ENCODE assay signal across 13 mouse cellular contexts in the genomic region with DNA sequence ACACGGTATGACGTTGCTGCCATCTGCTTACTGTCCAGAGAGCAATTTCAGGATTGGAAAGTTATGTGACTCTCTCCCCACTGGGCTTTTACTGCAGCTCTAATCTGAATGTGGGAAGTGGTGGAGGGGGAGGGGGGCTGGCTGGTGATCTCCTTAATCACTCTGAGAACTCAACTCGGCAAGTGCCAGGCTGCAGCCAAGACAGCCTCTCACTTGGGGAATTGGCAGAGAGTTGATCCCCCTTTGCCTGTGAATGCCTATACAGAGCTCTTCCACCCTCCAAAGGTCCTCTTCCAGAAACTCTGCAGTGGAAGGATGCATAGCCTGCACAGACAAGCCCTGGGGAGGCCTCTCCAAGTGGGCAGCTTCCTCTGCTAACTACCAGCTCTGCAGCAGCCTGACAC.
DNase-seq lines count a peak whose midpoint lies in the region; ATAC-seq and TF ChIP-seq lines count a peak whose summit lies in the region.
"Had no signal": no experiment of that assay in that cellular context is flagged by ENCODE, and none has a peak within 500 bp of the region (broad histone marks: within the 10 kb centered on the region; RNA-seq: fewer than 3 reads in every experiment).

No protein-coding gene starts in this region.

- ATAC-seq in forebrain, postnatal 0 days = peak; percentile 29; the same call in 1 of the 2 replicates
- ATAC-seq in forebrain, embryonic 15.5 days (replicated peaks) = no peak
- ATAC-seq in midbrain, embryonic 15.5 days (replicated peaks) = peak; percentile 33; the same call in 1 of the 2 replicates
- no peak for ATAC-seq in midbrain, embryonic 11.5 days (ENCODE audit: low FRiP score)
- ATAC-seq in neural tube, embryonic 14.5 days (ENCODE audit: low read depth) = peak; percentile 59; the same call in 1 of the 2 replicates

- H3K4me1 ChIP-seq in forebrain, postnatal 0 days (ENCODE audit: insufficient read depth) = no peaks in the 10 kb centered on the region
- no peaks in the 10 kb centered on the region for H3K4me1 ChIP-seq in forebrain, embryonic 15.5 days
- H3K4me1 ChIP-seq in midbrain, embryonic 15.5 days = no peaks in the 10 kb centered on the region
- H3K4me1 ChIP-seq in midbrain, embryonic 11.5 days (ENCODE audit: control insufficient read depth, insufficient read depth, low read length) = no peaks in the 10 kb centered on the region
- no peaks in the 10 kb centered on the region for H3K4me1 ChIP-seq in neural tube, embryonic 14.5 days (ENCODE audit: control insufficient read depth, insufficient read depth, low read length)
- H3K4me1 ChIP-seq: embryonic facial prominence, embryonic 15.5 days had no signal

- H3K4me2 ChIP-seq in forebrain, postnatal 0 days (ENCODE audit: low read depth) = no peak overlapping the region
- H3K4me2 ChIP-seq in forebrain, embryonic 15.5 days (replicated peaks) = no peak overlapping the region
- no peak overlapping the region for H3K4me2 ChIP-seq in midbrain, embryonic 15.5 days
- no peak overlapping the region for H3K4me2 ChIP-seq in midbrain, embryonic 11.5 days
- no peak overlapping the region for H3K4me2 ChIP-seq in neural tube, embryonic 14.5 days (ENCODE audit: low read depth, low read length)
- H3K4me2 ChIP-seq: embryonic facial prominence, embryonic 15.5 days had no signal

- TF ChIP-seq CTCF in forebrain, postnatal 0 days (IDR thresholded peaks at IDR 0.05; ENCODE audit: low read depth) = no peak

- no peaks in the 10 kb centered on the region for H3K36me3 ChIP-seq in forebrain, postnatal 0 days (ENCODE audit: insufficient read depth)
- no peaks in the 10 kb centered on the region for H3K36me3 ChIP-seq in forebrain, embryonic 15.5 days
- H3K36me3 ChIP-seq in midbrain, embryonic 15.5 days (replicated peaks) = no peaks in the 10 kb centered on the region
- H3K36me3 ChIP-seq in midbrain, embryonic 11.5 days (ENCODE audit: control insufficient read depth, insufficient read depth, low read length) = no peaks in the 10 kb centered on the region
- no peaks in the 10 kb centered on the region for H3K36me3 ChIP-seq in neural tube, embryonic 14.5 days (ENCODE audit: control insufficient read depth, insufficient read depth, low read length)
- H3K36me3 ChIP-seq: embryonic facial prominence, embryonic 15.5 days had no signal

- 47% methylated on average over 3 of the region's 3 CpGs for WGBS in forebrain, postnatal 0 days
- 60% methylated on average over 3 of the region's 3 CpGs for WGBS in forebrain, embryonic 15.5 days
- WGBS in midbrain, embryonic 15.5 days = 42% methylated on average over 3 of the region's 3 CpGs
- WGBS in midbrain, embryonic 11.5 days = 62% methylated on average over 3 of the region's 3 CpGs
- WGBS in neural tube, embryonic 14.5 days = 33% methylated on average over 3 of the region's 3 CpGs

- H3K27ac ChIP-seq in forebrain, postnatal 0 days (ENCODE audit: low read depth, low read length) = no peak overlapping the region
- no peak overlapping the region for H3K27ac ChIP-seq in forebrain, embryonic 15.5 days (replicated peaks)
- no peak overlapping the region for H3K27ac ChIP-seq in midbrain, embryonic 15.5 days
- no peak overlapping the region for H3K27ac ChIP-seq in midbrain, embryonic 11.5 days (ENCODE audit: low read depth, low read length)
- no peak overlapping the region for H3K27ac ChIP-seq in neural tube, embryonic 14.5 days (ENCODE audit: low read depth, low read length)
- H3K27ac ChIP-seq: embryonic facial prominence, embryonic 15.5 days; kidney, postnatal 0 days had no signal

- DNase-seq in forebrain, postnatal 0 days = no peak
- no peak for DNase-seq in midbrain, embryonic 11.5 days (ENCODE audit: low spot score, missing footprints)
- DNase-seq in frontal cortex, postnatal 36 days (ENCODE audit: low spot score in 2 of 2) = peak; percentile 36 to 39
- DNase-seq in urinary bladder, postnatal 14 days (ENCODE audit: low spot score) = no peak
- no peak for DNase-seq in adipocyte (ENCODE audit: low spot score)
- DNase-seq: gastrocnemius, postnatal 10 days; lung, adult 2 months; right cerebral cortex, postnatal 4 days had no signal

- H3K27me3 ChIP-seq in forebrain, postnatal 0 days (ENCODE audit: insufficient read depth, low read length) = no peaks in the 10 kb centered on the region
- no peaks in the 10 kb centered on the region for H3K27me3 ChIP-seq in forebrain, embryonic 15.5 days
- H3K27me3 ChIP-seq in midbrain, embryonic 15.5 days (replicated peaks) = no peaks in the 10 kb centered on the region
- H3K27me3 ChIP-seq in midbrain, embryonic 11.5 days (ENCODE audit: control insufficient read depth, insufficient read depth, low read length) = no peaks in the 10 kb centered on the region
- no peaks in the 10 kb centered on the region for H3K27me3 ChIP-seq in neural tube, embryonic 14.5 days (ENCODE audit: control insufficient read depth, insufficient read depth, low read length)
- H3K27me3 ChIP-seq: embryonic facial prominence, embryonic 15.5 days had no signal

- H3K9me3 ChIP-seq in forebrain, postnatal 0 days (ENCODE audit: low read length) = no peaks in the 10 kb centered on the region
- H3K9me3 ChIP-seq in forebrain, embryonic 15.5 days = no peaks in the 10 kb centered on the region
- no peaks in the 10 kb centered on the region for H3K9me3 ChIP-seq in midbrain, embryonic 15.5 days
- no peaks in the 10 kb centered on the region for H3K9me3 ChIP-seq in midbrain, embryonic 11.5 days (ENCODE audit: control insufficient read depth, low read length)
- H3K9me3 ChIP-seq in neural tube, embryonic 14.5 days (ENCODE audit: control insufficient read depth, low read length) = no peaks in the 10 kb centered on the region
- H3K9me3 ChIP-seq: embryonic facial prominence, embryonic 15.5 days had no signal

- H3K4me3 ChIP-seq in forebrain, postnatal 0 days (ENCODE audit: low read depth, low read length) = no peak overlapping the region
- no peak overlapping the region for H3K4me3 ChIP-seq in forebrain, embryonic 15.5 days
- H3K4me3 ChIP-seq in midbrain, embryonic 15.5 days = no peak overlapping the region
- no peak overlapping the region for H3K4me3 ChIP-seq in midbrain, embryonic 11.5 days (ENCODE audit: low read depth, low read length)
- no peak overlapping the region for H3K4me3 ChIP-seq in neural tube, embryonic 14.5 days (ENCODE audit: low read depth, low read length)
- H3K4me3 ChIP-seq: embryonic facial prominence, embryonic 15.5 days had no signal

- no peak overlapping the region for H3K9ac ChIP-seq in forebrain, postnatal 0 days
- no peak overlapping the region for H3K9ac ChIP-seq in forebrain, embryonic 15.5 days (replicated peaks)
- no peak overlapping the region for H3K9ac ChIP-seq in midbrain, embryonic 15.5 days
- H3K9ac ChIP-seq in midbrain, embryonic 11.5 days (ENCODE audit: low read length) = no peak overlapping the region
- no peak overlapping the region for H3K9ac ChIP-seq in neural tube, embryonic 14.5 days (replicated peaks; ENCODE audit: low read depth, low read length)
- H3K9ac ChIP-seq: embryonic facial prominence, embryonic 15.5 days had no signal

Comparison
In these comparisons a context has a peak if more than half of its experiments do, and no peak if none do; other contexts are left out.
1. ATAC-seq: peak in forebrain, postnatal 0 days (single experiment), midbrain, embryonic 15.5 days (single experiment) and neural tube, embryonic 14.5 days (single experiment); none in forebrain, embryonic 15.5 days (single experiment) and midbrain, embryonic 11.5 days (single experiment).
2. DNase-seq: peak in frontal cortex, postnatal 36 days (2 of 2); none in forebrain, postnatal 0 days (single experiment), midbrain, embryonic 11.5 days (single experiment), urinary bladder, postnatal 14 days (single experiment) and adipocyte (single experiment).